Mouse (Mus musculus) cerebellum, adult 2 months (tissue): Measurements from ENCODE around the gene M1ap.

Experiments
- CTCF ChIP-seq: fragments of 200-500 bp; IDR thresholded peaks from 2 replicates; pipeline ENCODE4 v1.5.1; 2011; ENCODE audit warnings: low read depth, mild to moderate bottlenecking, control low read depth, low read length, moderate library complexity, borderline replicate concordance; ENCODE audit not compliant: insufficient read depth
- POLR2A ChIP-seq: fragments of 200-500 bp; IDR thresholded peaks from 2 replicates; pipeline ENCODE4 v1.6.1; 2011; ENCODE audit warnings: low read length, control low read depth, borderline replicate concordance; ENCODE audit not compliant: insufficient read depth

GRCm38 (mm10) chr6:83019044-83019443 lies 72.3 kb downstream of the M1ap start:
- no peak for TF ChIP-seq POLR2A
- TF ChIP-seq CTCF: no peak
